Mouse (Mus musculus): ENCODE data around the gene Spdye4b.

DNA sequence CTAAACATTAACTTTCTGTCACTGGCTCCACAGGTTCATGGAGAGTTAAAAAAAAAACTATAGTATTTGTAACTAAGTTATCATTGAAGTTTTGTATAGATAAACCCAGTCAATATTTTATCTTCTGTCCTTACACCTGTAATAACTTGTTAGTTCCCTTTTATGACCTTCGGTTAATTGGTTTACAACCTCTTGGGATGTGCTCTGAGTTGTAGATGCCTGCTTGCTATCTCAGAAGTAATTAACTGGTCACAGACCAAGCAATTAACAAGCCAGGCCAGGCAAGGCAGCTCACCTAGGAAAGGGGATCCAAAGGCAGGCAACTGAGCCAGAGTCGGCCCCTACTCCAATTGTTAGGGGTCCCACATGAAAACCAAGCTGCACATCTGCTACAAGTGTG is 33.0 kb downstream of the Spdye4b start:
- TF ChIP-seq CTCF (IDR thresholded peaks at IDR 0.05): no peak
- TF ChIP-seq EP300 (IDR thresholded peaks at IDR 0.05): no peak

All from lung, postnatal 0 days (tissue).